ENCODE assay signal across 8 mouse cellular contexts in the genomic region with DNA sequence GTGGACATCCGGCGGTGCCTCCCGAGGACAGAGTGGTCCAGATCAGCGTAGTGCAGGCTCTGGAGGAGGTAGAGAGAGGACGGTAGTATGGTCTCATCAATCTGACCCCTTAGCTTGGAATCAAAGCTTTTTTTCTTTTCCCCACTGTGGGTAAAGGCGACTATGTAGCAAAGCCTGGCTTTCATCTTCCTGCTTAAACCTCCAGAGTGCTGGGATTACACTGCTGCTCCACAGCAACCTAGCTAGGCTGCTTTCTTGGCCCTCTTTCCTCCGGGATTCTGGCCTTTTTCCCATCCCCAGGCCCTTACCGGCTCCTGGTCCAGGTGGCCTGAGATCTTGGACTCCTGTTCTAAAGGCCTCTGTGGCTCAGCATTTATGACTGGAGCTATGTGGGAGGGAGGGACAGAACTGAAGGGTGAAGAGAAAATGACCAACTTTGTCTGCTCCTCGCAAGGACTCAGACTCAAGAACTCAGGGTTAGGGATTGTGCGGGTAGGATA. TPM values are rescaled to one million over a fixed set of nuclear protein-coding genes. Genes with fewer than 3 reads are reported as not detected.
A peak's percentile ranks its signal among the peaks of the same experiment; 100 is the strongest.
DNase-seq lines count a peak whose midpoint lies in the region; ATAC-seq lines count a peak whose summit lies in the region.

No protein-coding gene starts in this region.

- DNase-seq in heart, adult 18-20 months: no peak
- no peak for DNase-seq in neural tube, embryonic 11.5 days (ENCODE audit: low spot score)
- no peak for DNase-seq in neural tube, embryonic 10.5 days (ENCODE audit: extremely low spot score, low spot score)
- DNase-seq in kidney, postnatal 14 days: peak; percentile 20
- DNase-seq in retina, embryonic 14.5 days (ENCODE audit: low spot score): no peak
- no peak for DNase-seq in gastrocnemius, postnatal 25 days

- peaks cover 20% of the 10 kb centered on the region for H3K4me1 ChIP-seq in heart, embryonic 11.5 days (ENCODE audit: control insufficient read depth, insufficient read depth, low read length)
- H3K4me1 ChIP-seq in neural tube, embryonic 11.5 days (ENCODE audit: control insufficient read depth, insufficient read depth, low read length): peaks cover 21% of the 10 kb centered on the region
- peaks cover 51% of the 10 kb centered on the region for H3K4me1 ChIP-seq in stomach, embryonic 16.5 days (ENCODE audit: control insufficient read depth, insufficient read depth, low read length)

- WGBS in heart, embryonic 11.5 days (ENCODE audit: insufficient replicate concordance): 32% methylated on average over 10 of the region's 10 CpGs
- WGBS in neural tube, embryonic 11.5 days: 29% methylated on average over 10 of the region's 10 CpGs
- WGBS in stomach, embryonic 16.5 days: 33% methylated on average over 10 of the region's 10 CpGs

- H3K9me3 ChIP-seq in heart, embryonic 11.5 days (replicated peaks; ENCODE audit: control insufficient read depth, low read length): no peaks in the 10 kb centered on the region
- no peaks in the 10 kb centered on the region for H3K9me3 ChIP-seq in neural tube, embryonic 11.5 days (ENCODE audit: control insufficient read depth, low read length)
- H3K9me3 ChIP-seq in stomach, embryonic 16.5 days (replicated peaks; ENCODE audit: control insufficient read depth, low read length): no peaks in the 10 kb centered on the region

- ATAC-seq in heart, embryonic 11.5 days (replicated peaks; ENCODE audit: insufficient number of reproducible peaks, low FRiP score, low TSS enrichment): no peak
- no peak for ATAC-seq in neural tube, embryonic 11.5 days (ENCODE audit: insufficient read depth, low FRiP score, low TSS enrichment)
- ATAC-seq in stomach, embryonic 16.5 days (ENCODE audit: insufficient read depth, low FRiP score): peak; percentile 6; the same call in 1 of the 2 replicates

- no peak overlapping the region for H3K27ac ChIP-seq in heart, embryonic 11.5 days (ENCODE audit: low read depth, low read length)
- H3K27ac ChIP-seq in neural tube, embryonic 11.5 days (ENCODE audit: low read depth, low read length): no peak overlapping the region
- peak overlapping the region; percentile 95 for H3K27ac ChIP-seq in stomach, embryonic 16.5 days (ENCODE audit: low read length)

- H3K4me3 ChIP-seq in heart, embryonic 11.5 days (ENCODE audit: low read depth, low read length): peak overlapping the region; percentile 38; the same call in 1 of the 2 replicates
- no peak overlapping the region for H3K4me3 ChIP-seq in neural tube, embryonic 11.5 days (ENCODE audit: low read depth, low read length)
- H3K4me3 ChIP-seq in stomach, embryonic 16.5 days (replicated peaks; ENCODE audit: low read length): peak overlapping the region; percentile 47

- H3K27me3 ChIP-seq in heart, embryonic 11.5 days (ENCODE audit: control insufficient read depth, insufficient read depth, low read length): peaks cover 50% of the 10 kb centered on the region
- H3K27me3 ChIP-seq in neural tube, embryonic 11.5 days (ENCODE audit: control insufficient read depth, insufficient read depth, low read length): peaks cover 20% of the 10 kb centered on the region
- no peaks in the 10 kb centered on the region for H3K27me3 ChIP-seq in stomach, embryonic 16.5 days (ENCODE audit: control insufficient read depth, insufficient read depth, low read length)

- H3K9ac ChIP-seq in heart, embryonic 11.5 days (ENCODE audit: low read depth, low read length): no peak overlapping the region
- H3K9ac ChIP-seq in neural tube, embryonic 11.5 days (ENCODE audit: low read length): no peak overlapping the region; the same call in 1 of the 2 replicates
- peak overlapping the region; percentile 65 for H3K9ac ChIP-seq in stomach, embryonic 16.5 days (ENCODE audit: low read length)

- H3K36me3 ChIP-seq in heart, embryonic 11.5 days (ENCODE audit: control insufficient read depth, insufficient read depth, low read length): peaks cover 13% of the 10 kb centered on the region
- peaks cover 2% of the 10 kb centered on the region; the same call in 1 of the 2 replicates for H3K36me3 ChIP-seq in neural tube, embryonic 11.5 days (ENCODE audit: control insufficient read depth, insufficient read depth, low read length)
- peaks cover 8% of the 10 kb centered on the region for H3K36me3 ChIP-seq in stomach, embryonic 16.5 days (ENCODE audit: control insufficient read depth, insufficient read depth, low read length)

- peak overlapping the region; percentile 66 for H3K4me2 ChIP-seq in heart, embryonic 11.5 days
- H3K4me2 ChIP-seq in neural tube, embryonic 11.5 days (ENCODE audit: low read depth): peak overlapping the region; percentile 57
- peak overlapping the region; percentile 71 for H3K4me2 ChIP-seq in stomach, embryonic 16.5 days (ENCODE audit: low read depth, low read length)

RNA-seq across cellular contexts. Expression of a gene that starts 0.8 kb away (rescaled TPM):
- polyA plus RNA-seq in heart, embryonic 11.5 days (2014; fragmentation: Nextera tagmentation; extraction: Ambion mirVana): not detected in 2 replicates
- total RNA-seq in heart, adult 18-20 months (2021): not detected
- 0.43 TPM in 1 of 2 replicates, not detected in the other for polyA plus RNA-seq in neural tube, embryonic 11.5 days (2014; fragmentation: Nextera tagmentation; extraction: Ambion mirVana)
- 50.6 and 109 TPM in 2 replicates for polyA plus RNA-seq in stomach, embryonic 16.5 days (2015; fragmentation: Nextera tagmentation; extraction: Ambion mirVana)
- total RNA-seq in gastrocnemius, postnatal 25 days (2021): not detected

RNA-seq across cellular contexts. Expression of a gene that starts 1.6 kb away (rescaled TPM):
- polyA plus RNA-seq in heart, embryonic 11.5 days (2014; fragmentation: Nextera tagmentation; extraction: Ambion mirVana): 1.4 and 1.8 TPM in 2 replicates
- total RNA-seq in heart, adult 18-20 months (2021): under 1 TPM; 0.31 to 0.87 TPM
- polyA plus RNA-seq in neural tube, embryonic 11.5 days (2014; fragmentation: Nextera tagmentation; extraction: Ambion mirVana): 1.5 and 2.0 TPM in 2 replicates
- 0.48 and 1.0 TPM in 2 replicates for polyA plus RNA-seq in stomach, embryonic 16.5 days (2015; fragmentation: Nextera tagmentation; extraction: Ambion mirVana)
- not detected for total RNA-seq in gastrocnemius, postnatal 25 days (2021)

RNA-seq across cellular contexts. Expression of a gene that starts 5.6 kb away (rescaled TPM):
- 213 and 217 TPM in 2 replicates for polyA plus RNA-seq in heart, embryonic 11.5 days (2014; fragmentation: Nextera tagmentation; extraction: Ambion mirVana)
- total RNA-seq in heart, adult 18-20 months (2021): 10 to 100 TPM; 14.0 to 19.8 TPM
- 638 and 659 TPM in 2 replicates for polyA plus RNA-seq in neural tube, embryonic 11.5 days (2014; fragmentation: Nextera tagmentation; extraction: Ambion mirVana)
- polyA plus RNA-seq in stomach, embryonic 16.5 days (2015; fragmentation: Nextera tagmentation; extraction: Ambion mirVana): 190 and 193 TPM in 2 replicates
- 10 to 100 TPM; 11.1 to 13.3 TPM for total RNA-seq in gastrocnemius, postnatal 25 days (2021)

RNA-seq across cellular contexts. Expression of a gene that starts 12.3 kb away (rescaled TPM):
- 0.42 TPM in 1 of 2 replicates, not detected in the other for polyA plus RNA-seq in heart, embryonic 11.5 days (2014; fragmentation: Nextera tagmentation; extraction: Ambion mirVana)
- not detected for total RNA-seq in heart, adult 18-20 months (2021)
- 0.39 and 0.46 TPM in 2 replicates for polyA plus RNA-seq in neural tube, embryonic 11.5 days (2014; fragmentation: Nextera tagmentation; extraction: Ambion mirVana)
- polyA plus RNA-seq in stomach, embryonic 16.5 days (2015; fragmentation: Nextera tagmentation; extraction: Ambion mirVana): 32.3 and 49.2 TPM in 2 replicates
- total RNA-seq in gastrocnemius, postnatal 25 days (2021): not detected

RNA-seq across cellular contexts. Expression of a gene that starts 13.4 kb away (rescaled TPM):
- polyA plus RNA-seq in heart, embryonic 11.5 days (2014; fragmentation: Nextera tagmentation; extraction: Ambion mirVana): 2.0 and 2.2 TPM in 2 replicates
- under 1 TPM in 1 of 2 experiments, not detected in 1; 0.57 TPM for total RNA-seq in heart, adult 18-20 months (2021)
- polyA plus RNA-seq in neural tube, embryonic 11.5 days (2014; fragmentation: Nextera tagmentation; extraction: Ambion mirVana): 1.0 and 3.2 TPM in 2 replicates
- 3.2 and 4.1 TPM in 2 replicates for polyA plus RNA-seq in stomach, embryonic 16.5 days (2015; fragmentation: Nextera tagmentation; extraction: Ambion mirVana)
- total RNA-seq in gastrocnemius, postnatal 25 days (2021): under 1 TPM; 0.51 to 0.72 TPM

Comparison
In these comparisons a context has a peak if more than half of its experiments do, and no peak if none do; other contexts are left out.
1. RNA of a gene that starts 0.8 kb away (polyA plus RNA-seq): 50.6 to 109 TPM in stomach, embryonic 16.5 days; not detected in heart, embryonic 11.5 days and 0.43 TPM in neural tube, embryonic 11.5 days; every median in the first group is over 10 times any median in the second.
2. Peak in every context shown above with its lines, with median percentiles within 50 percentile points of each other: H3K4me2 ChIP-seq.